Mouse (Mus musculus): ENCODE measurements at regions not wholly inside any gene's neighbourhood (a gene's known extent, or its start where the extent isn't known, plus 50 kb on each side); places are given as distances from the start of the nearest gene placed in this dataset.

DNA sequence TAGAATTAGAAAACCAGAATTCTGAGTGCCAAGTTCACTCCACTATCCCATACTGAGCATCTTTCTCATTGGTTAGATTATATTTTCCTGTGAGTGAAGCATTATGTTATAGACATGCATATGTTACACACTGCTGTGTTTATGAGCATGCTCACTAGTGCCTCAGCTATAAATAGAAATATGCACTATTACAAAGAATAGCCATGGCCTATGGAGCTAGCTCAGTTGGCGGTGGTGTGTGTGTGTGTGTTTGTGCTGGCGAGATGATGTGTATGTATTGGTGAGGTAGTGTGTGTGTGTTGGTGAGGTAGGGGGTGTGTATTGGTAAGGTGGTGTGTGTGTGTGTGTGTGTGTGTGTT is 106.2 kb downstream of the Sec31a start:
- H3K9me3 ChIP-seq (ENCODE audit: control insufficient read depth, low read length), result no peaks in the 10 kb centered on the region
- H3K27ac ChIP-seq (ENCODE audit: low read depth, low read length), result no peak overlapping the region
- no peak for ATAC-seq (ENCODE audit: low FRiP score, low TSS enrichment)
- H3K36me3 ChIP-seq (ENCODE audit: control insufficient read depth, insufficient read depth, low read length), result no peaks in the 10 kb centered on the region
- H3K4me1 ChIP-seq (ENCODE audit: control insufficient read depth, insufficient read depth, low read length), result no peaks in the 10 kb centered on the region
- H3K9ac ChIP-seq (ENCODE audit: low read depth, low read length), result no peak overlapping the region
- H3K4me3 ChIP-seq (ENCODE audit: low read length), result no peak overlapping the region
- 93% methylated on average over 2 of the region's 2 CpGs for WGBS
- no peak overlapping the region for H3K4me2 ChIP-seq (replicated peaks; ENCODE audit: low read depth, low read length)
- no peaks in the 10 kb centered on the region for H3K27me3 ChIP-seq (ENCODE audit: control insufficient read depth, insufficient read depth, low read length)

DNA sequence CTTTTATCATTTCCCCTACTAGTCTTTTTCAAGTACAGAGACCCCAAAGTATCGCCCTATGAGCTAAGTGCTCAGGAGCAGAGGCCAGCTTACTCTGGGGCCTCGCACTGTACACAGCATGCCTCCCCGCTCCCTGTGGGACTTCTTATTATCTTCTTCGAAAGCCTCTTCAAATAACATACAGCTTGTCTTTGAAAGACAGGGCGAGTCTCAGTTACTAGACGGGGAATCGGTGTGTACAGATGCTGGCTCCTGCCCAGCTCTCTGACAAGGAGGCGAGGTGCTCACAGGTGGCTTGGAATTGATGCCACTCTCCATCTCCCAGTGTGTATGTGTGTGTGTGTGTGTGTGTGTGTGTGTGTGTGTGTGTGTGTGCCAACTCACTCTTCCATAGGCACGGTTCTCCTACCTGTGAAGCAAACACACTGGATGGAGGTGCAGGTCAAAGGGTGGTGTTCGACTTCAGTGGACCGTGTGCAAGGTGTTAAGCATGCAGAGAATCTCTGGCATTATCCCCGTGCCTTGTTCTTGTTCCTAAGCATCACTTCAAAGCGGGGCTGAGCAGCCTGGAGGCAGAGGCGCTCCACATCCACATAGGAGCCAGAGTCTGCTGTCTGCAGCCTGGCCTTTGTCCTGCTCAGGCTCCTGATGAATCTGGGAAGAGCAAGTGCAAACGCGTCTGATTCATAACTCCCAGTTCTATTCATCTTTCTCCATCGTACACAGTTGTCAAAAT is 106.8 kb downstream of the Sec31a start:
- Histone ChIP-seq H3K9me3 (ENCODE audit: control insufficient read depth, low read length) (no peaks in the 10 kb centered on the region), H3K4me1 (ENCODE audit: control insufficient read depth, insufficient read depth, low read length) (no peaks in the 10 kb centered on the region), H3K27me3 (ENCODE audit: control insufficient read depth, insufficient read depth, low read length) (no peaks in the 10 kb centered on the region), H3K9ac (ENCODE audit: low read depth, low read length) (no peak overlapping the region), H3K27ac (ENCODE audit: low read depth, low read length) (no peak overlapping the region), H3K36me3 (ENCODE audit: control insufficient read depth, insufficient read depth, low read length) (no peaks in the 10 kb centered on the region), H3K4me2 (replicated peaks; ENCODE audit: low read depth, low read length) (no peak overlapping the region), H3K4me3 (ENCODE audit: low read length) (no peak overlapping the region)
- no peak for ATAC-seq (ENCODE audit: low FRiP score, low TSS enrichment)
- WGBS, result 74% methylated on average over 17 of the region's 17 CpGs

- H3K4me1 ChIP-seq (ENCODE audit: control insufficient read depth, insufficient read depth, low read length), result no peaks in the 10 kb centered on the region
- no peak for ATAC-seq (ENCODE audit: low FRiP score, low TSS enrichment)
- H3K27me3 ChIP-seq (ENCODE audit: control insufficient read depth, insufficient read depth, low read length), result no peaks in the 10 kb centered on the region
- no peak overlapping the region for H3K4me3 ChIP-seq (ENCODE audit: low read length)
- no peak overlapping the region for H3K9ac ChIP-seq (ENCODE audit: low read depth, low read length)
- no peak overlapping the region for H3K27ac ChIP-seq (ENCODE audit: low read depth, low read length)
- no peak overlapping the region for H3K4me2 ChIP-seq (replicated peaks; ENCODE audit: low read depth, low read length)
- H3K36me3 ChIP-seq (ENCODE audit: control insufficient read depth, insufficient read depth, low read length), result no peaks in the 10 kb centered on the region
- 70% methylated on average over 3 of the region's 3 CpGs for WGBS
- H3K9me3 ChIP-seq (ENCODE audit: control insufficient read depth, low read length), result no peaks in the 10 kb centered on the region
Measured at GRCm38 (mm10) chr5:100304403-100304802, 111.6 kb downstream of the Sec31a start.

DNA sequence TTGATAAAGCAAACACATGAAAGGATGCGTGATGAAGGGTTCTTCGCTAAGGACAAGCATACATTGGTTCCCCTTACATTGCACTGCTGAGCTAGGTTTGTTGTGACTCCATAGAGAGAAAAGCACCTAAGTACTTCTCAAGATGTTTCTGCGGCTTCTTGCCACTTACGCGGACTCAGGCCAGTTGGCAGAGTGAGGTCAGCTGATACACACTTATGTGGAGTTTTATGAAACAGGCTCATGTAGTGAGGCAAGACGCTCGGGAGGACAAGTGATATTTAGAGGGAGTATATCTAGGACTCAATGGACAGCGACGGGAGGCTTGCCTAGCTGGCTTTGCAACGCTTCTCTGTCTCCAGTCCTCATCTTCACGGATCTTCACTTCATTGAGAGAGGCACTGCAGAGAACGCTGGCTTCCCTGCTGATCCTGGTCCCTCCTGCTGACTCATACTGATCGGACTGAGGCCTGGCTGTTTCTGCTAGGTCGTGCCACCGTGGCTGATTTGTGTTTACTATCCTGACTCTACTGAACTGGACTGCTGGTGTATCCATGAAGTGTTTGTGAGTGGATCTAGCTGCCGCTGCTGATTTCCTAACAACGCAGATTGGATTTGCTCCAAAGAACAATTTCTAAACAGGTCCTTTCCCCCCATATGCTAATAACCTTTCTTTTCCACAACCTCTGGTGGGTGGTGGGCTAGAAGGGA is 113.8 kb downstream of the Sec31a start:
- Histone ChIP-seq H3K36me3 (ENCODE audit: control insufficient read depth, insufficient read depth, low read length) (no peaks in the 10 kb centered on the region), H3K9ac (ENCODE audit: low read depth, low read length) (no peak overlapping the region), H3K27me3 (ENCODE audit: control insufficient read depth, insufficient read depth, low read length) (no peaks in the 10 kb centered on the region), H3K4me3 (ENCODE audit: low read length) (no peak overlapping the region), H3K4me2 (replicated peaks; ENCODE audit: low read depth, low read length) (no peak overlapping the region), H3K9me3 (ENCODE audit: control insufficient read depth, low read length) (no peaks in the 10 kb centered on the region), H3K27ac (ENCODE audit: low read depth, low read length) (no peak overlapping the region), H3K4me1 (ENCODE audit: control insufficient read depth, insufficient read depth, low read length) (no peaks in the 10 kb centered on the region)
- WGBS, result 72% methylated on average over 17 of the region's 17 CpGs
- ATAC-seq (ENCODE audit: low FRiP score, low TSS enrichment), result no peak

DNA sequence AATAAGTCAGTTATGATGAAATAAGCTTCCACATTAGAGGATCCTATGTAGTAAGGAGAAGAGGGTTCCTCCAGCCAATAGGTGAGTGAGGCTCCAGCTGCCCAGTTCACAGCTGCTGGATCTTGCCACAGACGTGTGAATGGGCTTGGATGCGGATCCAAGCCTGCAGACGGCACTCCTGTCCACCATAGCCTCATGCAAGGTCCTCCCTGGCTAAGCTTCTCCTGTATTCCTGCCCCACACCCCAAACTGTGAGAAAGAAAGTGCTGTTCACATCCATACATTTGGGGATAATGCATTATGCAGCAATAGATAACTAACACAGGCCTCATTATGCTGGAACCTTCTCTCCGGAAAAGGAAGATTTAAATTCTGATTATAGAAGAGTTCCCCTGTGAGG is 116.9 kb downstream of the Sec31a start:
- no peak overlapping the region for H3K9ac ChIP-seq (ENCODE audit: low read depth, low read length)
- no peaks in the 10 kb centered on the region for H3K36me3 ChIP-seq (ENCODE audit: control insufficient read depth, insufficient read depth, low read length)
- 81% methylated on average over 4 of the region's 4 CpGs for WGBS
- no peaks in the 10 kb centered on the region for H3K4me1 ChIP-seq (ENCODE audit: control insufficient read depth, insufficient read depth, low read length)
- H3K9me3 ChIP-seq (ENCODE audit: control insufficient read depth, low read length), result no peaks in the 10 kb centered on the region
- no peak overlapping the region for H3K27ac ChIP-seq (ENCODE audit: low read depth, low read length)
- H3K4me2 ChIP-seq (replicated peaks; ENCODE audit: low read depth, low read length), result no peak overlapping the region
- H3K27me3 ChIP-seq (ENCODE audit: control insufficient read depth, insufficient read depth, low read length), result no peaks in the 10 kb centered on the region
- no peak for ATAC-seq (ENCODE audit: low FRiP score, low TSS enrichment)
- H3K4me3 ChIP-seq (ENCODE audit: low read length), result no peak overlapping the region

DNA sequence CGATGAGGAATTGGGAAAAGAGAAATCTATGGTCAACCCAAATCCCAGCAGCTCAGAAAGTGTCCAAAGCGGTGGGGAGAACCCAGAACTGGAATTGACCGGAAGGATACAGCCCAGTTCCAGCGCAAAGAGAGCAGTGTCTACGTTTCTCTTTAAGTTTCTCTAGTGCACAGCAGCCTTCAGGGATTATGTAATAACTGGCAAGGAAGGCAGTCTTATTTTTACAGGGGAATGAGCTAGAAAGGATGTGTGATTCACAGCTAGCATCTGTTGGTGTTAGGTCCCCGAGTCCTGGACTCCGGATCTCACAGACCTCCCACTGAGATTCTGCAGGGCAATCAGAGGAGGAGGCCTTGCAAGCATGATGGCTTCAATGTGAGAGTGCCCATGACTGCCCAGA is 121.8 kb downstream of the Sec31a start:
- ATAC-seq (ENCODE audit: low FRiP score, low TSS enrichment), result no peak
- Histone ChIP-seq H3K36me3 (ENCODE audit: control insufficient read depth, insufficient read depth, low read length) (no peaks in the 10 kb centered on the region), H3K4me2 (replicated peaks; ENCODE audit: low read depth, low read length) (no peak overlapping the region), H3K9ac (ENCODE audit: low read depth, low read length) (no peak overlapping the region), H3K27ac (ENCODE audit: low read depth, low read length) (no peak overlapping the region), H3K4me3 (ENCODE audit: low read length) (no peak overlapping the region), H3K4me1 (ENCODE audit: control insufficient read depth, insufficient read depth, low read length) (no peaks in the 10 kb centered on the region), H3K27me3 (ENCODE audit: control insufficient read depth, insufficient read depth, low read length) (no peaks in the 10 kb centered on the region), H3K9me3 (ENCODE audit: control insufficient read depth, low read length) (no peaks in the 10 kb centered on the region)
- WGBS, result 70% methylated on average over 7 of the region's 7 CpGs

DNA sequence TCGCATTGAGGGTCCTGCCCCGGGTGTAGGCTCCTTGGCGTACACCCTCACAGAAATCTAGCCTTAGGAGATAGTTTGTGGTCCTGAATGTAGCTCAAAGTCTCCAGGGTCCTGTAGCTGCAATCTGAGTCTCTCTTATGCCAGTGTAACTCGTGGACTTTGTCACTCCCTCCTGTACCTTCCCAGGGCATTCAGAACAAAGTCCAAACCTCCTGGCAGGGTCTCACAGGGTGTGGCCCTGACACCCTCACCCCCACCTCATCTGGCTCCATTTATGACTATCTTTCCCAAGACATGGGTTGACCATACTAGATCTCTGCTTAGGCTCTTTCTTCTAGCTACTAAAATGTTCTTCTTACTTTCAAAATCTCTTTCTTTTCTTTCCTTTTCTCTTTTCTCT is 120.6 kb upstream of the Tmem150c start:
- H3K27ac ChIP-seq (ENCODE audit: low read depth, low read length), result no peak overlapping the region
- WGBS, result 97% methylated on average over 4 of the region's 4 CpGs

DNA sequence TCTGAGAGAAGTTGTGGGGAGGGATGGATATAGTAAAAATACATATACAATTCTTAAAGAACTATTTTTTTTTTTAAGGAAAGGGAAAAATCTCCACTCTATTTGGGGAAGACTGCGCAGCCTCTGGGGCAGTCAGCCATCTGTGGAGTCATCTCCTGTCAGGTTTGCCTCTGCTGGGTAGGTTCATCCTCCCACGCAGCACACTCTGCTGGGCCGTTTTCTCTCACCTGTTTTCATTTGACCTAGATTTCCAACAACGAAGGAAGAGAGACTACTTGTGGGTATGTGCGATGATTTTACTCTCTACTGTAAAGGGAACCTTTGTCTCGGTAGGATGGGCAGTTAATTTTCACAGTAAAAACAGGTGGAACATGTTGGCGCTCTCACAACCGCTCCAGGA is 119.9 kb upstream of the Tmem150c start:
- no peak overlapping the region for H3K9ac ChIP-seq (ENCODE audit: low read depth, low read length)
- no peak overlapping the region for H3K4me3 ChIP-seq (ENCODE audit: low read length)
- H3K4me2 ChIP-seq (replicated peaks; ENCODE audit: low read depth, low read length), result no peak overlapping the region
- H3K27me3 ChIP-seq (ENCODE audit: control insufficient read depth, insufficient read depth, low read length), result no peaks in the 10 kb centered on the region
- no peak overlapping the region for H3K27ac ChIP-seq (ENCODE audit: low read depth, low read length)
- ATAC-seq (ENCODE audit: low FRiP score, low TSS enrichment), result no peak
- H3K9me3 ChIP-seq (ENCODE audit: control insufficient read depth, low read length), result no peaks in the 10 kb centered on the region
- no peaks in the 10 kb centered on the region for H3K36me3 ChIP-seq (ENCODE audit: control insufficient read depth, insufficient read depth, low read length)
- no peaks in the 10 kb centered on the region for H3K4me1 ChIP-seq (ENCODE audit: control insufficient read depth, insufficient read depth, low read length)
- 78% methylated on average over 8 of the region's 8 CpGs for WGBS

More for the DNA sequence above, 120.6 kb upstream of the Tmem150c start:
- no peak overlapping the region for H3K4me2 ChIP-seq (replicated peaks; ENCODE audit: low read depth, low read length)
- H3K4me1 ChIP-seq (ENCODE audit: control insufficient read depth, insufficient read depth, low read length), result no peaks in the 10 kb centered on the region
- H3K9ac ChIP-seq (ENCODE audit: low read depth, low read length), result no peak overlapping the region
- no peaks in the 10 kb centered on the region for H3K36me3 ChIP-seq (ENCODE audit: control insufficient read depth, insufficient read depth, low read length)
- no peaks in the 10 kb centered on the region for H3K27me3 ChIP-seq (ENCODE audit: control insufficient read depth, insufficient read depth, low read length)
- no peak for ATAC-seq (ENCODE audit: low FRiP score, low TSS enrichment)
- H3K4me3 ChIP-seq (ENCODE audit: low read length), result no peak overlapping the region
- no peaks in the 10 kb centered on the region for H3K9me3 ChIP-seq (ENCODE audit: control insufficient read depth, low read length)

- 74% methylated on average over 4 of the region's 4 CpGs for WGBS
Measured at GRCm38 (mm10) chr5:100274674-100275073, 115.1 kb upstream of the Tmem150c start.

More at GRCm38 (mm10) chr5:100274674-100275073, 115.1 kb upstream of the Tmem150c start:
- no peak overlapping the region for H3K27ac ChIP-seq (ENCODE audit: low read depth, low read length)
- no peak overlapping the region for H3K4me2 ChIP-seq (replicated peaks; ENCODE audit: low read depth, low read length)
- H3K36me3 ChIP-seq (ENCODE audit: control insufficient read depth, insufficient read depth, low read length), result no peaks in the 10 kb centered on the region
- ATAC-seq (ENCODE audit: low FRiP score, low TSS enrichment), result no peak
- no peaks in the 10 kb centered on the region for H3K27me3 ChIP-seq (ENCODE audit: control insufficient read depth, insufficient read depth, low read length)
- no peaks in the 10 kb centered on the region for H3K9me3 ChIP-seq (ENCODE audit: control insufficient read depth, low read length)
- no peak overlapping the region for H3K9ac ChIP-seq (ENCODE audit: low read depth, low read length)
- H3K4me3 ChIP-seq (ENCODE audit: low read length), result no peak overlapping the region
- no peaks in the 10 kb centered on the region for H3K4me1 ChIP-seq (ENCODE audit: control insufficient read depth, insufficient read depth, low read length)

Measured in kidney, embryonic 14.5 days (tissue).